Mouse (Mus musculus) left cerebral cortex, adult 2 months (tissue): ENCODE results near the gene Rfx7. TPM values are rescaled to one million over a fixed set of nuclear protein-coding genes. Genes with fewer than 3 reads are reported as not detected.
"Not testable (repeated sequence)": the region's sequence is repeated elsewhere in the genome, so short reads cannot be mapped to it uniquely, and the experiment has no call there.

Experiments used
- DNase-seq, 2 experiments: peaks; one replicate each; pipeline ENCODE4 v3.0.0; 2021 to 2022; ENCODE audit warnings: low spot score in 2 of 2, mixed read lengths in 1 of 2; ENCODE audit errors: extremely low spot score in 1 of 2
- H3K27ac ChIP-seq: fragments of 200-600 bp; 2 replicates; pipeline ENCODE4 v1.8.1; 2022
- H3K4me3 ChIP-seq: fragments of 200-600 bp; 2 replicates; pipeline ENCODE4 v1.8.1; 2022
- CTCF ChIP-seq: fragments of 200-600 bp; IDR thresholded peaks from 2 replicates; pipeline ENCODE4 v1.8.1; 2022; ENCODE audit warnings: antibody characterized with exemption, mild to moderate bottlenecking, moderate library complexity
- intact Hi-C: fragments of 180-260 bp; cut with DNase I; formaldehyde crosslinking; loops from one replicate; pipeline ENCODE4 v1.15.1; 2025
- total RNA-seq, 2 experiments: library from RNA; stranded (reverse); gene quantifications; 2 replicates each; pipeline ENCODE4 v1.2.3; 2021

The Rfx7 gene
- total RNA-seq, 2 experiments from 2014 or later = 29.3 to 32.5 TPM

- no peak for DNase-seq
- intact Hi-C loops = no loop called here
- Histone ChIP-seq H3K27ac (no peak overlapping the region), H3K4me3 (no peak overlapping the region)
- TF ChIP-seq CTCF = no peak
Observed at GRCm38 (mm10) chr9:72623605-72624004, 91.6 kb downstream of the Rfx7 start.

- TF ChIP-seq CTCF = no peak
- H3K27ac ChIP-seq = no peak overlapping the region
- no peak overlapping the region for H3K4me3 ChIP-seq
- intact Hi-C loops = no loop called here
- DNase-seq = no peak
Observed at GRCm38 (mm10) chr9:72627598-72627997, 95.6 kb downstream of the Rfx7 start.

GRCm38 (mm10) chr9:72628591-72628990 is 96.6 kb downstream of the Rfx7 start:
- H3K4me3 ChIP-seq = no peak overlapping the region
- H3K27ac ChIP-seq = no peak overlapping the region
- no peak for DNase-seq
- intact Hi-C loops = no loop called here
- no peak for TF ChIP-seq CTCF

- no peak overlapping the region for H3K4me3 ChIP-seq
- intact Hi-C loops = no loop called here
- TF ChIP-seq CTCF = no peak
- no peak overlapping the region for H3K27ac ChIP-seq
- DNase-seq = no peak
Observed at GRCm38 (mm10) chr9:72632198-72632597, 100.2 kb downstream of the Rfx7 start.

- DNase-seq = no peak
- peak; percentile 82 for TF ChIP-seq CTCF
- Histone ChIP-seq H3K27ac (no peak overlapping the region), H3K4me3 (no peak overlapping the region)
- intact Hi-C loops = no loop called here
Observed at GRCm38 (mm10) chr9:72635134-72635533, 103.1 kb downstream of the Rfx7 start.

- intact Hi-C loops = no loop called here
- no peak overlapping the region for H3K27ac ChIP-seq
- H3K4me3 ChIP-seq = no peak overlapping the region
- no peak for TF ChIP-seq CTCF
- no peak for DNase-seq
Observed at GRCm38 (mm10) chr9:72636547-72636946, 104.5 kb downstream of the Rfx7 start.

GRCm38 (mm10) chr9:72637243-72637642 is 105.2 kb downstream of the Rfx7 start:
- no peak overlapping the region for H3K27ac ChIP-seq
- DNase-seq = no peak
- no peak overlapping the region for H3K4me3 ChIP-seq
- no peak for TF ChIP-seq CTCF
- intact Hi-C loops = no loop called here

GRCm38 (mm10) chr9:72638951-72639842 is 107.2 kb downstream of the Rfx7 start:
- Histone ChIP-seq H3K27ac (peak overlapping the region; percentile 90), H3K4me3 (peak overlapping the region; percentile 20)
- intact Hi-C loops = no loop called here
- TF ChIP-seq CTCF = no peak
- no peak for DNase-seq

GRCm38 (mm10) chr9:72639843-72640621 is 108.0 kb downstream of the Rfx7 start:
- Histone ChIP-seq H3K4me3 (peak overlapping the region; percentile 20), H3K27ac (peak overlapping the region; percentile 90)
- peak; percentile 59 to 63 for DNase-seq
- TF ChIP-seq CTCF = no peak
- intact Hi-C loops = no loop called here

GRCm38 (mm10) chr9:72640642-72641041 is 108.6 kb downstream of the Rfx7 start:
- H3K27ac ChIP-seq = peak overlapping the region; percentile 90
- no peak overlapping the region; the same call in 1 of the 2 replicates for H3K4me3 ChIP-seq
- intact Hi-C loops = no loop called here
- DNase-seq = no peak
- TF ChIP-seq CTCF = no peak

GRCm38 (mm10) chr9:72641093-72641680 is 109.1 kb downstream of the Rfx7 start:
- intact Hi-C loops = no loop called here
- no peak for TF ChIP-seq CTCF
- Histone ChIP-seq H3K4me3 (no peak overlapping the region), H3K27ac (peak overlapping the region; percentile 90; the same call in 1 of the 2 replicates)
- DNase-seq = no peak

GRCm38 (mm10) chr9:72642756-72643447 is 110.9 kb downstream of the Rfx7 start:
- DNase-seq, H3K27ac ChIP-seq, H3K4me3 ChIP-seq, intact Hi-C loops: not testable (repeated sequence)
